Mouse (Mus musculus): Measurements from ENCODE around the gene Decr2. TPM values are rescaled to one million over a fixed set of nuclear protein-coding genes. Genes with fewer than 3 reads are reported as not detected.

The Decr2 gene
- total RNA-seq, 2 experiments from 2014 or later = 24.3 to 26.3 TPM

DNA sequence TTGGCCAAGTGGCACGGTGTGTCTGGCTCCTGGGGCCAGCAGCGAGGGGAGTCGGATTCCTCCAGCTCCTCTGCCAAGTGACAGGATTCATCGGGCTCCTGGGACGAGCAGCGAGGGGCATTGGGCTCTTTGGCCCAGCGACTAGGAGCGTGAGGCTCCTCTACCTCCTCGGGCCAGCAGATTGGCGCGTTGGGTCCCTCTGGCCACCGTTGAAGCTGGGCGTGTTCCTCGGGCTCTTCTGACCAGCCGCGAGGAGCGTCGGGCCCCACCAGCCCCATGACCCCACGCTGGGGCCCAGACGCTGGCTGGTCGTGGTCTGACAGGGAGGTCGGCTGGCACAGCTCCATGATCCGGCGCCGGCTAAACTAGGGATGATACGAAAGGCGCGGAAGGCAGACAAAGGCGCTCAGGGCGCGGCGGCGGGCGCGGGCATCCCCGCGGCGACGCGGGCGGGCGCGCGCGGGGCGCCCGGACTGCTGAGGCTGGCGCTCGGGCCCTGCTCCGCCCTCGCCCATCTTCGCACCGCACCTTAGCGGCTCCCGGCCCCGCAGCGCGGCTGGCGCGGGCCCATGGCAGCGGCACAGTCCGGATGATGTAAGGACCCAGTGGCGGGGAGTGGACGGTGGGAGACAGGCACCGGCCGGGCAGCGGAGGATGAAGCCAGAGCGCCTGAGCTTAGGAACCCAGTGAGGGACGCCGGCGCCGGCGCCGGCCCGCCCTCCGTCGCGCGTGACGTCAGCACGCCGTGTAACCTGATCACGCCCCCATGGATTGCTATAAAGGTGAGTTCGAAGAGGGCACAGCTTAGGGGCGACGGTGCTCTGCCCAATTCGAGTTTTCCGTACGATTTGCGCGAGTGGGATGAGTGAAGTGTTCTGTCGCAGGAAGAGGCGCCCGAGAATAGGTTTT lies 21.1 kb downstream of the Decr2 start, which contains the start of gene Rab11fip3:
Gene Rab11fip3, minus strand, starts transcription at position 725 of the 909 bp plus-strand sequence.
- intact Hi-C loops (cut with DNase I) = no loop called here
- DNase-seq (ENCODE audit: low spot score in 2 of 2) = peak; percentile 70 to 78

- peak in 1 of 2 experiments; percentile 13 for DNase-seq (ENCODE audit: low spot score in 2 of 2)
- intact Hi-C loops (cut with DNase I) = no loop called here
Measured at GRCm38 (mm10) chr17:26068024-26068830, 21.9 kb downstream of the Decr2 start.

GRCm38 (mm10) chr17:26066488-26067020 lies 23.6 kb downstream of the Decr2 start:
- intact Hi-C loops (cut with DNase I) = no loop called here
- DNase-seq (ENCODE audit: low spot score in 2 of 2) = no peak

DNA sequence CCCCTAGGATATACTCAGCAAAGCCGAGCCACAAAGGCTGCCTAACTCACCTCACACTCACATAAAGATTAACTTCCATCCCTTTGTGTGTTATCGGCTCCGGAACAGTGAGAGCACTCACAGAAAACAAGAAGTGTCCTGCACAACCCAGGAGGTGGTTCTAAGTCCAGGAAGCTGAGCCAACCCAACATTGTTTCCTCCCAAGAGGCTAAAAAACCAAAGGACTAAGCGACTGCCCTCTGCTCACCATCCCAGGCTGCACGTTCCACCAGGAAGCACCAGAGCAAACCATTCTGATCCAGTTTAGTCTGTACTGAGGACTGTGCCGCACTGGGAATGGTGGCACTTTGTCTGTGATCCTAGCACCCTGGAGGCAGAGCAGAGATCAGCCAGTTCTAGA lies 25.2 kb downstream of the Decr2 start:
- no peak for DNase-seq (ENCODE audit: low spot score in 2 of 2)
- intact Hi-C loops (cut with DNase I) = no loop called here

GRCm38 (mm10) chr17:26057787-26058567 lies 32.2 kb downstream of the Decr2 start:
- intact Hi-C loops (cut with DNase I) = no loop called here
- DNase-seq (ENCODE audit: low spot score in 2 of 2) = peak in 1 of 2 experiments; percentile 42

GRCm38 (mm10) chr17:26057278-26057677 lies 32.9 kb downstream of the Decr2 start:
- DNase-seq (ENCODE audit: low spot score in 2 of 2) = peak; percentile 47 to 55

GRCm38 (mm10) chr17:26055164-26055563 lies 35.0 kb downstream of the Decr2 start:
- no peak for DNase-seq (ENCODE audit: low spot score in 2 of 2)
- intact Hi-C loops (cut with DNase I) = no loop called here

More at GRCm38 (mm10) chr17:26057278-26057677, 32.9 kb downstream of the Decr2 start:
- intact Hi-C loops (cut with DNase I) = no loop called here

DNA sequence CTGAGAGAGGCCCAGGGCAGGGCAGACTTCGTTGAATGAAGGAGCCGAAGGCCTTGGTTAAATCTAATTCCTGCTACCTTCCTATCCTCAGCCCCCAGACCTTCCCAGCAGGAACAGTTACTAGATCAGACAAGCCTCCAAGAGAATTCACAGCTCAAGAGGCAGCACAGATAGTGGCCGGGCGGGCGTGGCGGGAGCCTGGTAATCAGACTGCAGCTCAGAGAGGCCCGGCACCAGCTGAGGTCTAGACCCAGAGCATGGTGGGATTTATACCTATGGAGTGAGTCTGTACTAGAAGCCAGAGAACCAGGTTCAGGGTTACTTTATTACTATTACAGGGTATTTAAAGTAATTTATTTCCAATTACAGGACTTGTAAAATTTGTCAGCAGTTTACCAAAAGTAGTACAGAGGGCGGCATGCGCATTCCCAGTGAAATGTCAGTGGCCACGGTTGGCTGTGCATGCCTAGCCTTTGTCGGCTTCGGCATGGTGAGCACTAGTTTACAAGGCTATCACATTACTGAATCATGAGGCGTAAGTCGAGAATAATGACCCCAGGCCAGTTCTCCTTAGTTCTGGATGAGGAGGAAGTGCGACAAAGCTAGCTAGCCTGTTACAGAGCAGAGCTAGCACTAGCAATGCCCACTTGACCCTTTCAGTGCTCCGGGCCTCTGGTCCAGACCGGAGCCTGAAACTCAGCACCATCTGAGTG lies 35.8 kb downstream of the Decr2 start:
- DNase-seq (ENCODE audit: low spot score in 2 of 2) = no peak
- intact Hi-C loops (cut with DNase I) = no loop called here

- DNase-seq (ENCODE audit: low spot score in 2 of 2) = no peak
Measured at GRCm38 (mm10) chr17:26052706-26053105, 37.4 kb downstream of the Decr2 start.

DNA sequence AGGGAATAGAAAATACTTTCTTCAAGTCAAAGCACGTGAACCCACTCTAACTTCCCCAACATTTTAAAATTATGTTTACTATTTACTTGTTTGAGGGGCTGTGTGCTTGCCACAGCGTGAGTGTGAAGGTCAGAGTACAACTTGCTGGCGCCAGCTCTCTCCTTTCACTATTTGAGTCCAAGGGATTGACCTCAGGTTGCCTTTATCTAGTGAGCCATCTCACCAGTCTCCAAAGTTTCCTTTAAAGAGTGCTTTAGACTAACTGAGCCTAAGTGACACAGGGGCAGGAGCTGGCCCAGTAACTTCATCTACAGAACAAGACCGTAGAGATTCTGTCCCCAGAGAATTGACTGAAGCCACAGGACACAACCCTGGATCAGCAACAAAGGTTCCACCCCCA lies 38.1 kb downstream of the Decr2 start:
- DNase-seq (ENCODE audit: low spot score in 2 of 2) = no peak
- intact Hi-C loops (cut with DNase I) = no loop called here

More at GRCm38 (mm10) chr17:26052706-26053105, 37.4 kb downstream of the Decr2 start:
- intact Hi-C loops (cut with DNase I) = no loop called here

- intact Hi-C loops (cut with DNase I) = no loop called here
- no peak for DNase-seq (ENCODE audit: low spot score in 2 of 2)
Measured at GRCm38 (mm10) chr17:26048118-26048517, 42.0 kb downstream of the Decr2 start.

- DNase-seq (ENCODE audit: low spot score in 2 of 2) = no peak
- intact Hi-C loops (cut with DNase I) = no loop called here
Measured at GRCm38 (mm10) chr17:26046253-26046997, 43.7 kb downstream of the Decr2 start.

DNA sequence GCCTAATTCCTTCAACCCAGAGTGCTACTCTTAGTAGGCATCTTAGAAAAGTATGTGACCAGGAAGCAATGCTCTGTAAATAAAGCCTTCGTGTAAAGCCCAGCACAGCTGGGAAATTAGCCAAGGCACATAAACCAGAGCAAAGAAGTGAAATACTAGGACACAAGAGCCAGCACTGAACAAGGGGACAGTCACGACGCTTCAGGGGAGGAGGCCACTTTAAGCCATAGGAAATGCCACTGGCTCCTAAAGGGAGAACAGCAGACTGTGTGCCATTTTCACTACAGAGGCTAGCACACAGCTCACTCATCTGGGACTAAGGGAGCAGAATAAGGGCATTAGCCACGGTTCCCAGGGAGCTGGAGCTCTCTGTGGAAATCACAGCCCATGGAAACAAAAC lies 44.9 kb downstream of the Decr2 start:
- intact Hi-C loops (cut with DNase I) = no loop called here
- no peak for DNase-seq (ENCODE audit: low spot score in 2 of 2)

DNA sequence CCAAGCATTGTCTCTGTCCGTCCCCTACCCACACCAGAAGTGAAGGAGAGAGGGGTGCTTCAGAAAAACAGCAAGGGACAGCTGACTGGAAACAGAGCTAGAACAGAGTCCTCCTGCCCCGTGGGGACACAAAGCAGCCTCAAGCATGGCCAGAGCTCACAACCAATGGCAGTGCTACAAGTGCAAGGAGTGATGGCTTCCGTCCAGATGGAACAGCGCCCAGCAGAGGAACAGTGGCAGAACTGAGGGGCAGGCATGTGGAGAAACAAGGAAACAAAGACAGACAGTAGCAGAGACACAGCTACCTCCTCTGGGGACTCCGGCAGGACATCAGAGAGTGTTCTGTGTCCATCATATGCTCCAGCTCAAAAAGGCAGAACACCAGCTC lies 46.9 kb downstream of the Decr2 start:
- DNase-seq (ENCODE audit: low spot score in 2 of 2) = peak; percentile 78 to 88
- intact Hi-C loops (cut with DNase I) = loop anchor here (5.0 kb wide), 1 partner anchor 49 kb away; the partner anchor contains the start of gene Decr2

DNA sequence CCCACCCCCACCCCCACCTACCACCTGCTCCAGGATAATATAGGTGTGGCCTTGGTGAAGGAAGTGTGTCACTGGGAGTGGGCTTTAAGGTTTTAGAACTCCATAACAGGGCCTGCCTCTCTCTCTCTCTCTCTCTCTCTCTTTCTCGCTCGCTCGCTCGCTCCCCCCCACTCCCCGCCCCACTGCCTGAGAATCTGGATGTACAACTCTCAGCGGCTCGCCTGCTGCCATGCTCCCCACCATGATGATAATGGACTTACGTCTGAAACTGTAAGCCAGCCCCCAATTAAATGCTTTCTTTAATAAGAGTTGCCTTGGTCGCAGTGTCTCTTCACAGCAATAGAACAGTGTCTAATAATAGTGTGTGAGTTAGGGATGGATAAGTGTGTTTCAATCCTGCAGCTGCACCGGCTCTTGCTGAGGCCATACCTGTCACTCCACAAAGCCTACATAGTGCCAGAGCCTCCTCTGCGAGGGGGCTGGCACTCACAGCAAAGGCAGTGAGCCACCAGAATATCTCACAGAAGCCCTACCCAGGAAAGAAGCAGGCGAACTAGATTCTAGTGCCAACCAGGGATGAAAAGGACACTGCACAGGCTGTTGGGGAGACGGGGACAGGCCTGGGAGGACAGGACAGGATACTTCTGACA lies 47.4 kb downstream of the Decr2 start:
- peak; percentile 39 to 77 for DNase-seq (ENCODE audit: low spot score in 2 of 2)
- intact Hi-C loops (cut with DNase I) = loop anchor here (5.0 kb wide), 1 partner anchor 50 kb away; the partner anchor contains the start of gene Decr2

DNA sequence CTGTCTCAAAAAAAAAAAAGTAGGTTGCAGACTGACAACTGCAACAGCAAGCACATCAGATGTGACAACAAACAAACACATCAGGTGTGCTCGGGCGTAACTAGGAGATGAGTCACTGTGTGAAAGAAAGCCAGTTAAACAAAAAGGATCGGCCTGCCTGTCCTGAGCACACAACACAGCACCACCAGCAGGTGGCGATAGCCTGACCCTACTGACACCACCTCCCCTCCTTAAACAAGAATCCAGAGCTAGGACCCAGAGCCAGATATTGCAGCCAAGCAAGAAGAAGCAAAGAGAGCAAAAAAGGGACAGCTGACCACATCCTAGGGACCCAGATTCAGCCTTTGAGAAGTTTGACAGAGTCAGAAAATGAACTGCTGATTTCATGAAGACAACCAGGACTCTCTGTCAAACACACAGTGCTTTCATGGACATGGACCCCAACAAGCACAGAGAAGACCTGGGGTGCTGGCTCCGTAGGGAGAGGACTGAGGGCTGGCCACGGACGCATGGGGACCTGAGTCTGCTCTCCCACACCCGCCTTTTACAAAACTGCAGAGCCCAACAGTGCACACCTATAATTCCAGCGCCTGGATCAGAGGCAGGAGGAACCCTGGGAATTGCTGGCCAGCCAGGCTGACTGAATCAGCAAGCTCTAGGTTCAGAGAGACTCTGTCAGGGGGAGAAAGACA lies 48.9 kb downstream of the Decr2 start:
- intact Hi-C loops (cut with DNase I) = loop anchor here (5.0 kb wide), 1 partner anchor 51 kb away; the partner anchor contains the start of gene Decr2
- peak; percentile 61 for DNase-seq (ENCODE audit: low spot score in 2 of 2)

Data from left cerebral cortex, postnatal 14 days (tissue).